Mouse (Mus musculus) liver, postnatal 0 days (tissue): ENCODE measurements at regions not wholly inside any gene's neighbourhood (a gene's known extent, or its start where the extent isn't known, plus 50 kb on each side); places are given as distances from the start of the nearest gene placed in this dataset.
"Not testable (repeated sequence)": the region's sequence is repeated elsewhere in the genome, so short reads cannot be mapped to it uniquely, and the experiment has no call there.

Experiments
- ATAC-seq: fragments of 200-750 bp; cut with Nextera tagmentation; 2 replicates; pipeline ENCODE4 v1.8.0; 2017; ENCODE audit warnings: mild to moderate bottlenecking, moderate library complexity
- DNase-seq: peaks from one replicate; pipeline ENCODE4 v3.0.0-alpha.2; 2016
- H3K27ac ChIP-seq: fragments of 300-500 bp; sonication (generic); 2 replicates; pipeline ENCODE4 v1.5.1; 2014; ENCODE audit warnings: antibody characterized with exemption, moderate library complexity, mild to moderate bottlenecking, low read depth
- H3K27me3 ChIP-seq: fragments of 300-500 bp; sonication (generic); 2 replicates; pipeline ENCODE4 v1.6.1; 2014; ENCODE audit warnings: low read length, control low read depth, mixed read lengths; ENCODE audit not compliant: insufficient read depth
- H3K36me3 ChIP-seq: fragments of 300-500 bp; sonication (generic); replicated peaks from 2 replicates; pipeline ENCODE4 v1.6.1; 2014; ENCODE audit warnings: mild to moderate bottlenecking, control low read depth, low read length, moderate library complexity, mixed read lengths; ENCODE audit not compliant: insufficient read depth
- H3K4me1 ChIP-seq: fragments of 300-500 bp; sonication (generic); 2 replicates; pipeline ENCODE4 v1.6.1; 2014; ENCODE audit warnings: antibody characterized with exemption, mild to moderate bottlenecking, control low read depth; ENCODE audit not compliant: insufficient read depth
- H3K4me2 ChIP-seq: fragments of 300-500 bp; sonication (generic); 2 replicates; pipeline ENCODE4 v1.6.1; 2014; ENCODE audit warnings: low read depth, mild to moderate bottlenecking, low read length, moderate library complexity, mixed read lengths
- H3K4me3 ChIP-seq: fragments of 300-500 bp; sonication (generic); 2 replicates; pipeline ENCODE4 v1.5.1; 2014; ENCODE audit warnings: low read depth, low read length
- H3K9ac ChIP-seq: fragments of 300-500 bp; sonication (generic); replicated peaks from 2 replicates; pipeline ENCODE4 v1.6.1; 2014; ENCODE audit warnings: mild to moderate bottlenecking, moderate library complexity
- H3K9me3 ChIP-seq: fragments of 300-500 bp; sonication (generic); 2 replicates; pipeline ENCODE4 v1.6.1; 2016; ENCODE audit warnings: mild to moderate bottlenecking, control low read depth, low read length, mixed read lengths
- CTCF ChIP-seq: sonication (generic); IDR thresholded peaks from 2 replicates; pipeline ENCODE4 v1.5.1; 2016; ENCODE audit warnings: antibody characterized with exemption, low read depth
- EP300 ChIP-seq: IDR thresholded peaks from 2 replicates; pipeline ENCODE4 v1.6.1; 2016; ENCODE audit warnings: antibody characterized with exemption, low read depth, mild to moderate bottlenecking
- WGBS: fragments of 180-500 bp; shearing (Covaris S2); extraction: QIAGEN DNeasy Blood & Tissue Kit; methylation state at CpG from one replicate; pipeline ENCODE4 v1.1.7; 2014; ENCODE audit not compliant: insufficient replicate concordance; 5-methylcytosine and 5-hydroxymethylcytosine counted together

DNA sequence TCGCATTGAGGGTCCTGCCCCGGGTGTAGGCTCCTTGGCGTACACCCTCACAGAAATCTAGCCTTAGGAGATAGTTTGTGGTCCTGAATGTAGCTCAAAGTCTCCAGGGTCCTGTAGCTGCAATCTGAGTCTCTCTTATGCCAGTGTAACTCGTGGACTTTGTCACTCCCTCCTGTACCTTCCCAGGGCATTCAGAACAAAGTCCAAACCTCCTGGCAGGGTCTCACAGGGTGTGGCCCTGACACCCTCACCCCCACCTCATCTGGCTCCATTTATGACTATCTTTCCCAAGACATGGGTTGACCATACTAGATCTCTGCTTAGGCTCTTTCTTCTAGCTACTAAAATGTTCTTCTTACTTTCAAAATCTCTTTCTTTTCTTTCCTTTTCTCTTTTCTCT, 120.6 kb upstream of the Tmem150c start:
- H3K9me3 ChIP-seq, result no peaks in the 10 kb centered on the region
- no peak overlapping the region for H3K4me3 ChIP-seq
- no peak overlapping the region for H3K27ac ChIP-seq
- 81% methylated on average over 4 of the region's 4 CpGs for WGBS
- DNase-seq (no peak), ATAC-seq (no peak)
- H3K36me3 ChIP-seq, result no peaks in the 10 kb centered on the region
- no peak overlapping the region for H3K9ac ChIP-seq
- no peak overlapping the region for H3K4me2 ChIP-seq
- H3K4me1 ChIP-seq, result no peaks in the 10 kb centered on the region
- no peak for TF ChIP-seq CTCF
- no peak for TF ChIP-seq EP300
- no peaks in the 10 kb centered on the region for H3K27me3 ChIP-seq

DNA sequence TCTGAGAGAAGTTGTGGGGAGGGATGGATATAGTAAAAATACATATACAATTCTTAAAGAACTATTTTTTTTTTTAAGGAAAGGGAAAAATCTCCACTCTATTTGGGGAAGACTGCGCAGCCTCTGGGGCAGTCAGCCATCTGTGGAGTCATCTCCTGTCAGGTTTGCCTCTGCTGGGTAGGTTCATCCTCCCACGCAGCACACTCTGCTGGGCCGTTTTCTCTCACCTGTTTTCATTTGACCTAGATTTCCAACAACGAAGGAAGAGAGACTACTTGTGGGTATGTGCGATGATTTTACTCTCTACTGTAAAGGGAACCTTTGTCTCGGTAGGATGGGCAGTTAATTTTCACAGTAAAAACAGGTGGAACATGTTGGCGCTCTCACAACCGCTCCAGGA, 119.9 kb upstream of the Tmem150c start:
- Histone ChIP-seq H3K9me3 (no peaks in the 10 kb centered on the region), H3K9ac (no peak overlapping the region), H3K4me2 (no peak overlapping the region), H3K36me3 (no peaks in the 10 kb centered on the region), H3K27me3 (no peaks in the 10 kb centered on the region), H3K4me3 (no peak overlapping the region), H3K4me1 (no peaks in the 10 kb centered on the region), H3K27ac (no peak overlapping the region)
- TF ChIP-seq EP300 (no peak), CTCF (no peak)
- DNase-seq, result no peak
- 82% methylated on average over 8 of the region's 8 CpGs for WGBS
- no peak for ATAC-seq

DNA sequence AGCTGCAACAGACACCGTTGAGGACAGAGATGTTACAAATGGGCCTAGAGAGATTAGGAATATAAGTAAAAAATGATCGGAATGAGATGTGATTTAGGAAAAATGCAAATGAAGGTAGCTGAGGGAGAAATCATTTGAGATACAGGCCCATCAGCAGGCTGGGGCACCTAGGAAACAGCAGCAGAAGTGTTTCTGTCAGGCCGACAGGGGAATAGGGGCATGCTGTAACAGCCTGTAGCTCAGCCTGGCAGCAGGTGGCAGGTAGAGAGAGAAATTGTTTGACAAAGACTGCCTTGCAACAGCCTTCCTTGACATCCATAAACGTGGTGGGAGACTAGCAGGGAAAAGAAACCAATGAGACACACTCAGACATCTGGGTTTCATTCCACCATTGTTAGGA, 115.1 kb upstream of the Tmem150c start:
- no peaks in the 10 kb centered on the region for H3K36me3 ChIP-seq
- 0 out of 2 replicates have a peak, but pooled peaks cover 3% of the 10 kb centered on the region for H3K9me3 ChIP-seq
- H3K4me1 ChIP-seq, result no peaks in the 10 kb centered on the region
- no peaks in the 10 kb centered on the region for H3K27me3 ChIP-seq
- WGBS, result 62% methylated on average over 4 of the region's 4 CpGs
- TF ChIP-seq CTCF (no peak), EP300 (no peak)
- H3K4me2 ChIP-seq, result no peak overlapping the region
- ATAC-seq (no peak), DNase-seq (no peak)
- no peak overlapping the region for H3K4me3 ChIP-seq
- no peak overlapping the region for H3K9ac ChIP-seq
- no peak overlapping the region for H3K27ac ChIP-seq

DNA sequence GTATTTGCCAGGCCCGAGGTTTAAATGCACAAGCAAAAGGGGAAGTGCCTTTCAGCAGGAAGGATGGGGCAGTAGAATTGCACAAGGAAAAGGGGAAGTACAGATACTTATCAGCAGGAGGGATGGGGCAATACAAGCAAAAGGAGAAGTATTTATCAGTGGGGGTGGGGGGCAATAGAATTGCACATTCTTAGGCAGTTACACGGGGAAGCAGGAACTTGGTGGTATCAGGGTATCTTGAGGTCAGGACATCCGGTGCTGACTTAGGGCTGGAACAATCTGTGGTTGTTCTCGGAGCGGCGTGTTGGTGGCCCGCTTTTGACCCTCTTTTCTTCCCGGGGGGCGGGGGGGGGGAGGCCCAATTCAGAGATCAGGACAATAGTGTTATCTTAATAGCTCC, 112.4 kb upstream of the Tmem150c start:
- not testable (repeated sequence) for H3K27ac ChIP-seq, ATAC-seq, DNase-seq

DNA sequence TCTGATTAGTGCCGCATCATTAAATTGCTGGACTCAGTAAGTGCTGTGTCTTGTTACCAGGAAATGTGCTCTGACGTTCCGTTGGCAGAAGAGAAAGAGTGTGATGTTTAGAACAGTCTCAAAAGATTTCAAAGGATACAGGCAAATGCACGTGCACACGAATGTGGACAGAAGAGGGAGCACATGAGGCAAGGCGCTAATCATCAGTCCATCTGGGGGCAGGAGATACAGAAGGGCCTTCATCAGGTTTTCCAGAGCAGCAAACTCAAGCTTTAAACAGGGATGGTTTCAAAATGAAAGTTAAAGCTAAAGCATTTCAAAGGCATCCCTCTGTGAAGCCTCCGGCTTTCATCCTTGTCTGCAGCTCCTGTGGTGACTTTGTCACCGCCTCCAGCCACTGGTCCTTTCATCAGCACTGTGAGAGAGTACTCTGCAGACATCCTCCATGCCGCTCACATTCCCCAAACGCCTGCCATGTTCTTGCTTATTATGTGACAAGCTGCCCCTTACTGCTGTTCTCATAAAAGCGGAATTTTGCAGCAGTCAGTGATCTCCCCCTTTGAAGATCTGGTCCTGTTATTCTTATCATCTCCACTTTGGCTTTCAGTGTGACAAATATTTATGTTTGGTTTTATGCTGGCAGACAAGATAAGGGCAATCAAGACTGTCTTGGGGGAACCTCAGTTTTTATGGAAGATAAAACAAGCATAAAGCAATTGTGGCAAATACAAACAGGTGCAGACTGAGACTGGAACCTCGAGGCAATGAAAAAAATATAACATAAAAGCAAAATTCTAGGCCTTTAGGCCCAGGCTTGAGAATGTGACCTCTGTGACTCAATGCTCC, 111.5 kb upstream of the Tmem150c start:
- Histone ChIP-seq H3K4me2 (no peak overlapping the region), H3K4me3 (no peak overlapping the region), H3K36me3 (no peaks in the 10 kb centered on the region), H3K27me3 (no peaks in the 10 kb centered on the region), H3K27ac (no peak overlapping the region), H3K9ac (no peak overlapping the region), H3K9me3 (0 out of 2 replicates have a peak, but pooled peaks cover 3% of the 10 kb centered on the region), H3K4me1 (no peaks in the 10 kb centered on the region)
- DNase-seq (no peak), ATAC-seq (no peak)
- 70% methylated on average over 12 of the region's 12 CpGs for WGBS
- TF ChIP-seq CTCF (no peak), EP300 (no peak)

More for the DNA sequence above, 112.4 kb upstream of the Tmem150c start:
- not testable (repeated sequence) for H3K4me3 ChIP-seq, H3K9me3 ChIP-seq, H3K27me3 ChIP-seq, H3K4me2 ChIP-seq, H3K9ac ChIP-seq, H3K36me3 ChIP-seq, H3K4me1 ChIP-seq
- 45% methylated on average over 9 of the region's 9 CpGs for WGBS

DNA sequence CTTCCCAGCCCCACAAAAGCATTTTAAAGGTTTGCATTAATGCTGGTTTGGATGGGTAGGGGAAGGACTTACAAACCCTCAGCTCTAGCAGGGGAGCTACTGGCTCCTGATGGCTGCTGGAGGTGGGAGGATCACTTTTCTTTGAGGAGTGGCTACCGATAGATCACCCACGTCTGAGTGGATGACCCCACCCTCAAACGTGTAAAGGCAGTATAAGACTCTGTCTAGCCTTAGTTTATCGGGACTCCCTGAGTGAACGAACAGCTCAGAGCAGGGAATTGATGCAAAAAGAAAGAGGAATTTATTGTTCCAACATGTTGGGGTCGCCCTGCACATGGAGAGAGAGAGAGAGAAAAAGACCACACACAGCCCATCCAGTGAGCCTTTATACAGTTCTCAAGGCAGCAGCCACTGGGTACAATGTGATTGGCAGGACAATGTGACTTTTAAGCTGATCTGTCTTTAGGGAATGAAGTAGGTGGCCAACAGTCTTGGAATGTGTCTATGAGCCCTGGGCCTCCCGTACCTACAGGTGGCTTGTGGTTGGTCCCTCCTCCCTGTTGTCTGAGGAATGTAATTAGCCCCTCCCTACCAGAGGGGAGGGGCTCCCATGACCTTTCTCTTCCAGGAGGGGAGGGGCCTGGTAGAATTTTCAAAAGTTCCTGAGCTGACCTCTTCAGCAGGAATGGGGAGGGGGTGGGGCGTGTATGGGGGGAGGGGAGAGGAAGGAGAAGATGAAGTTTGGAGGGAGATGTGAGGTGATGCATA, 108.7 kb upstream of the Tmem150c start:
- Histone ChIP-seq H3K36me3 (no peaks in the 10 kb centered on the region), H3K4me3 (no peak overlapping the region)
- WGBS, result 71% methylated on average over 8 of the region's 8 CpGs

More for the DNA sequence above, 108.7 kb upstream of the Tmem150c start:
- no peaks in the 10 kb centered on the region for H3K27me3 ChIP-seq
- H3K9me3 ChIP-seq, result 0 out of 2 replicates have a peak, but pooled peaks cover 3% of the 10 kb centered on the region
- DNase-seq (no peak), ATAC-seq (no peak)
- H3K4me2 ChIP-seq, result no peak overlapping the region
- no peak overlapping the region for H3K9ac ChIP-seq
- H3K27ac ChIP-seq, result no peak overlapping the region
- TF ChIP-seq CTCF (no peak), EP300 (no peak)
- H3K4me1 ChIP-seq, result no peaks in the 10 kb centered on the region
